Mouse (Mus musculus): ENCODE results near the gene Klra10.
"Not testable (repeated sequence)": the region's sequence is repeated elsewhere in the genome, so short reads cannot be mapped to it uniquely, and the experiment has no call there.

Klra10 gene

DNA sequence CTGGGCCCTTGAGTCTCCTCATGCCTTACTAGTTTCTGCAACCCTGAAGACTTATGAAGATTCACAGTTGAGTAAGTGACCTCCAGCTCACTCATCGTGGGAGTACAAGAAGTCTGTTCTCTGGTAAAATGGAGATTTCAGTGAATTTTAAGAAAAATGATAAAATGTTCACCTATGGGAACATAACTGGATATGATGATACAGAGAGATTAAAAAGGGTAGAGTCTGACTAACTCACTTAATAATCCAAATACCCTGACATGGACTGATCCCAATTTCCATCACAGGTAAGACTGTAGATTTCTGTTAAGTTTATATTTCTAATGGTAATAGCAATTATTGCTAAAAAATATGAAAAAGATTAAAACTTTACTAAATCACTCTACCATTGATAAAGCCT lies at the start of gene Klra10:
TSS of gene Klra10 (minus strand) at position 101 of the 400 bp plus-strand sequence.
- H3K36me3 ChIP-seq (ENCODE audit: control insufficient read depth, insufficient read depth, low read length, poor library complexity, severe bottlenecking); DNase-seq (ENCODE audit: low read depth, low spot score); H3K27me3 ChIP-seq (ENCODE audit: control insufficient read depth, insufficient read depth, low read length, poor library complexity, severe bottlenecking): not testable (repeated sequence)

DNA sequence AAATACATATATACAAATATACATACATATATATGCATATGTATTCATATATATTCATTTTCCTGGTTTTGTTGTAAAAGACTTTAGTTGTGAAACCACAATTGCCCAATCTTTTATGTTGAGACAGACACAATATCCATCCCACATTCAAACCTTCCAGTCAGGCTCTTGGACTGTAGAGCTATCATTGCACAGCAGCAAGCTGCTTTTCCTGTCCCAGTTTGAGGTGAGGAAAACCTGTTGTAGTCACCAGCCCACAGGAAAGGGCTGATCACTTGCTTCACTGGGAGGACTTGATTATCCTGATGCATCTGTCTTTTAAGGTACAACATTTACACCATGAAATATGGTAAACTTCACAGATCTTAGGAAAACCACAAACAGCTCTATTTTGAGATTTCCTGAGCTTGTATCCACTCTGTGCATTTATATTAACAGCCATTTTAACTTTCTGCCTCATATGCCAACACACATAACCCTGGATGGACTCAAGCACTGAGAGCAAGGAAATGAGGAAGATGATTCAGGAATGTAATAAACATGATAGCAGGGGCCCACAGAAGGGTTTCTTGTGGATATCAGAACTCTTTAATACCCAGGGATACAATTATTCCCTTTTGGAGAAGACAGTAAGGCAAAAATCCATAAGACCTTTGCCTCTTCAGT lies 6.4 kb upstream of the Klra10 start:
- Histone ChIP-seq H3K27me3 (ENCODE audit: control insufficient read depth, insufficient read depth, low read length, poor library complexity, severe bottlenecking) (no peaks in the 10 kb centered on the region), H3K36me3 (ENCODE audit: control insufficient read depth, insufficient read depth, low read length, poor library complexity, severe bottlenecking) (no peaks in the 10 kb centered on the region)
- DNase-seq (ENCODE audit: low read depth, low spot score), result no peak

DNA sequence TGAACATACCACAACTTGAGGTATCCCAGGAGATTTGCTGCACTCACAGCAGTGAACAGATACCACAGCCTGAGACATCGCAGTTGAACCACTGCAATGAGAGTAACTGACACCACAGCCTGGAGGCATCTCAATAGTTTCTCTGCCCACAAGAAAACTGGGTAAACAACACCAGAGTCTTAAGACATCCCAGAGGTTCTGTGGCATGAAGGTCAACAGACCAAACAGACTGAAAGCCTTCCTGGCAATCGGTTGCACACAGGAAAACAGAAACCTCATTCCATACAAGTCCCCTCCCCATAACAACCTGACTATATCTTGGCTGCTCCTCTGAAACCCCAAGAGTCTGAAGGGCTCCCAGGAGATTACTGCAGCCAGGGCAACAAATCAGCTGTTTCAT lies 26.4 kb downstream of the Klra10 start:
- Histone ChIP-seq H3K27me3 (ENCODE audit: control insufficient read depth, insufficient read depth, low read length, poor library complexity, severe bottlenecking) (no peaks in the 10 kb centered on the region), H3K36me3 (ENCODE audit: control insufficient read depth, insufficient read depth, low read length, poor library complexity, severe bottlenecking) (no peaks in the 10 kb centered on the region)
- no peak for DNase-seq (ENCODE audit: low read depth, low spot score)

DNA sequence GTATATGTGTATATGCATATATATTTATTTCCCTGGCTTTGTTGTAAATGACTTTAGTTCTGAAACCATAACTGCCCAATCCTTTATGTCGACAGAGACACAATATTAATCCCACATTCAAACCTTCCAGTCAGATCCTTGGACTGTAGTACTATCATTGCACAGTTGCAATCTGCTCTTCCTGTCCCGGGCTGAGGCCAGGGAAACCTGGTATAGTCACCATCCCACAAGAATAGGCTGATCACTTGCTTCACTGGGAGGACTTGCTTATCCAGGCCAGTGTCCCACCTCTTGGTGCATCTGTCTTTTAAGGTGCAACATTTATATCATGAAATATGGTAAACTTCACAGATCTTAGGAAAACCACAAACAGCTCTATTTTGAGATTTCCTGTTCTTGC lies 44.2 kb downstream of the Klra10 start:
- Histone ChIP-seq H3K36me3 (ENCODE audit: control insufficient read depth, insufficient read depth, low read length, poor library complexity, severe bottlenecking) (no peaks in the 10 kb centered on the region), H3K27me3 (ENCODE audit: control insufficient read depth, insufficient read depth, low read length, poor library complexity, severe bottlenecking) (no peaks in the 10 kb centered on the region)
- no peak for DNase-seq (ENCODE audit: low read depth, low spot score)

DNA sequence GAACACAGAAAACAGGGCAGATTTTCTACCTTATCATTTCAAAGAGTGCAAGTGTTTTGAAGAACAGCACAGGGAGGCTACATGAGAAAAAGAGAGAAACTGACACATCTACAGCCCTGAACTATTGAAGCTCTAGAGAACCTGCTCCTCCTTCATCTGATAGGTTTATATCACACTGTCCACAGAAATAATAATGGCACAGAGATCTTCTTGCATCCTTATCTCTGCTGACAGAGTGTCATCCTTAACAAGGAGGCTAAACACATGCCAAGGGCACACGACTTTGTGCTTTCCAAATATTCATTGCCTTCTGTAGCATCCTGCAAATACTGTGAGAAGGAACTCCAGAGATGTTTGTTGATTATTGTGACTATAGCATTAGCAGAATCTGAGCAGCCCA lies 45.1 kb downstream of the Klra10 start:
- no peak for DNase-seq (ENCODE audit: low read depth, low spot score)
- Histone ChIP-seq H3K36me3 (ENCODE audit: control insufficient read depth, insufficient read depth, low read length, poor library complexity, severe bottlenecking) (no peaks in the 10 kb centered on the region), H3K27me3 (ENCODE audit: control insufficient read depth, insufficient read depth, low read length, poor library complexity, severe bottlenecking) (no peaks in the 10 kb centered on the region)

DNA sequence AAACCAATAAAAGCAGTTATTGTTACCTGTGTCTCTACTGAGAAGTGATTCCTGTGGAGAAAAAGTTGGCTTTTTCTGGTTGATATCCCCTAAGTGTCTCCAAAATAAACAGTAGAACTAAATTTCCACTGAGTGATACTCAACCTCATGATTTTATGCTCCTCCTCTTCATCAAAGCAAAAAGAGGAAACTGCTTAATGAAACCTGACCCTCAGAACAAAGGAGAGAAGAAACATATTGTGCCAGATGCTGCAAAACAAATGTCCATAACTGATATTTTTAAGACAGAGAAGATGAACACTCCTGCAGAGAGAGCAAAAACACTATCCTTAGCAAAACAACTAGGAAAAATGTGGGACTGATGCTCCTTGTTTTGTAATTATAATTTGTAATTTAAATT lies 48.5 kb downstream of the Klra10 start, which contains the start of gene Klra7:
TSS of gene Klra7 (minus strand) at position 101 of the 400 bp plus-strand sequence.
- Histone ChIP-seq H3K27me3 (ENCODE audit: control insufficient read depth, insufficient read depth, low read length, poor library complexity, severe bottlenecking) (no peaks in the 10 kb centered on the region), H3K36me3 (ENCODE audit: control insufficient read depth, insufficient read depth, low read length, poor library complexity, severe bottlenecking) (no peaks in the 10 kb centered on the region)
- DNase-seq (ENCODE audit: low read depth, low spot score), result no peak

All from splenic B cell, adult 2 months (primary cell).